Mouse (Mus musculus): Measurements from ENCODE around the gene Upk3bl. TPM values are rescaled to one million over a fixed set of nuclear protein-coding genes. Genes with fewer than 3 reads are reported as not detected.

Upk3bl gene
- not detected for total RNA-seq (2021)
- long read RNA-seq, experiment 1, partial matches to known transcripts: 0 of 1 reads
- long read RNA-seq, experiment 1, other reads (novel, unspliced or antisense): 1 of 1 reads
- long read RNA-seq, experiment 2: 0 reads

GRCm38 (mm10) chr5:136054301-136055077 is at the start of gene Upk3bl:
TSS of gene Upk3bl (plus strand) at chr5:136054492.
- intact Hi-C loops (cut with DNase I): no loop called here
- TF ChIP-seq CTCF (IDR thresholded peaks at IDR 0.05): no peak
- Histone ChIP-seq H3K4me3 (no peak within 1 kb of the TSS), H3K27ac (no peak within 1 kb of the TSS)
- DNase-seq (ENCODE audit: extremely low spot score in 1 of 2, low spot score in 2 of 2): no peak

- intact Hi-C loops (cut with DNase I): no loop called here
- Histone ChIP-seq H3K4me3 (no peak overlapping the region), H3K27ac (no peak overlapping the region)
- DNase-seq (ENCODE audit: extremely low spot score in 1 of 2, low spot score in 2 of 2): no peak
- TF ChIP-seq CTCF (IDR thresholded peaks at IDR 0.05): no peak
Measured at GRCm38 (mm10) chr5:136004537-136004936, 49.8 kb upstream of the Upk3bl start.

GRCm38 (mm10) chr5:136007745-136008144 is 46.5 kb upstream of the Upk3bl start:
- intact Hi-C loops (cut with DNase I): no loop called here
- no peak for DNase-seq (ENCODE audit: extremely low spot score in 1 of 2, low spot score in 2 of 2)
- Histone ChIP-seq H3K27ac (no peak overlapping the region), H3K4me3 (no peak overlapping the region)
- TF ChIP-seq CTCF (IDR thresholded peaks at IDR 0.05): no peak

- TF ChIP-seq CTCF (IDR thresholded peaks at IDR 0.05): no peak
Measured at GRCm38 (mm10) chr5:136014877-136015276, 39.4 kb upstream of the Upk3bl start.

GRCm38 (mm10) chr5:136015586-136015985 is 38.7 kb upstream of the Upk3bl start:
- no peak for TF ChIP-seq CTCF (IDR thresholded peaks at IDR 0.05)
- no peak for DNase-seq (ENCODE audit: extremely low spot score in 1 of 2, low spot score in 2 of 2)
- Histone ChIP-seq H3K27ac (no peak overlapping the region), H3K4me3 (no peak overlapping the region)
- intact Hi-C loops (cut with DNase I): no loop called here

More at GRCm38 (mm10) chr5:136014877-136015276, 39.4 kb upstream of the Upk3bl start:
- no peak for DNase-seq (ENCODE audit: extremely low spot score in 1 of 2, low spot score in 2 of 2)
- intact Hi-C loops (cut with DNase I): no loop called here
- H3K4me3 ChIP-seq: no peak overlapping the region
- no peak overlapping the region for H3K27ac ChIP-seq

- Histone ChIP-seq H3K4me3 (no peak overlapping the region), H3K27ac (no peak overlapping the region)
- no peak for DNase-seq (ENCODE audit: extremely low spot score in 1 of 2, low spot score in 2 of 2)
- intact Hi-C loops (cut with DNase I): no loop called here
- no peak for TF ChIP-seq CTCF (IDR thresholded peaks at IDR 0.05)
Measured at GRCm38 (mm10) chr5:136016014-136016876, 38.0 kb upstream of the Upk3bl start.

GRCm38 (mm10) chr5:136017262-136017661 is 37.0 kb upstream of the Upk3bl start:
- Histone ChIP-seq H3K27ac (no peak overlapping the region), H3K4me3 (no peak overlapping the region)
- intact Hi-C loops (cut with DNase I): no loop called here
- TF ChIP-seq CTCF (IDR thresholded peaks at IDR 0.05): no peak
- DNase-seq (ENCODE audit: extremely low spot score in 1 of 2, low spot score in 2 of 2): no peak

GRCm38 (mm10) chr5:136018726-136019125 is 35.6 kb upstream of the Upk3bl start:
- TF ChIP-seq CTCF (IDR thresholded peaks at IDR 0.05): no peak
- H3K27ac ChIP-seq: no peak overlapping the region
- no peak for DNase-seq (ENCODE audit: extremely low spot score in 1 of 2, low spot score in 2 of 2)
- no peak overlapping the region for H3K4me3 ChIP-seq
- intact Hi-C loops (cut with DNase I): no loop called here

GRCm38 (mm10) chr5:136019907-136020306 is 34.4 kb upstream of the Upk3bl start:
- TF ChIP-seq CTCF (IDR thresholded peaks at IDR 0.05): no peak
- H3K4me3 ChIP-seq: no peak overlapping the region
- intact Hi-C loops (cut with DNase I): no loop called here
- no peak overlapping the region for H3K27ac ChIP-seq
- DNase-seq (ENCODE audit: extremely low spot score in 1 of 2, low spot score in 2 of 2): no peak

GRCm38 (mm10) chr5:136025712-136026111 is 28.6 kb upstream of the Upk3bl start:
- DNase-seq (ENCODE audit: extremely low spot score in 1 of 2, low spot score in 2 of 2): no peak
- Histone ChIP-seq H3K4me3 (no peak overlapping the region), H3K27ac (no peak overlapping the region)
- TF ChIP-seq CTCF (IDR thresholded peaks at IDR 0.05): no peak
- intact Hi-C loops (cut with DNase I): no loop called here

GRCm38 (mm10) chr5:136026859-136027258 is 27.4 kb upstream of the Upk3bl start:
- no peak for TF ChIP-seq CTCF (IDR thresholded peaks at IDR 0.05)
- Histone ChIP-seq H3K4me3 (no peak overlapping the region), H3K27ac (no peak overlapping the region)
- DNase-seq (ENCODE audit: extremely low spot score in 1 of 2, low spot score in 2 of 2): no peak
- intact Hi-C loops (cut with DNase I): no loop called here

Measured in left cerebral cortex, adult 2 months (tissue).